Mouse (Mus musculus): ENCODE results near the gene Mapt.

The Mapt gene

GRCm38 (mm10) chr11:104316685-104317400, 85.7 kb downstream of the Mapt start:
- no peak for DNase-seq (ENCODE audit: low spot score in 2 of 2)

- DNase-seq (ENCODE audit: low spot score in 2 of 2), result no peak
Observed at GRCm38 (mm10) chr11:104317631-104318030, 86.4 kb downstream of the Mapt start.

GRCm38 (mm10) chr11:104318940-104319781, 88.0 kb downstream of the Mapt start:
- peak in 1 of 2 experiments; percentile 64 for DNase-seq (ENCODE audit: low spot score in 2 of 2)

- DNase-seq (ENCODE audit: low spot score in 2 of 2), result no peak
Observed at GRCm38 (mm10) chr11:104320511-104320910, 89.3 kb downstream of the Mapt start.

GRCm38 (mm10) chr11:104322142-104322541, 91.0 kb downstream of the Mapt start:
- DNase-seq (ENCODE audit: low spot score in 2 of 2), result no peak

- no peak for DNase-seq (ENCODE audit: low spot score in 2 of 2)
Observed at GRCm38 (mm10) chr11:104327462-104327861, 96.3 kb downstream of the Mapt start.

- peak in 1 of 2 experiments; percentile 27 for DNase-seq (ENCODE audit: low spot score in 2 of 2)
Observed at GRCm38 (mm10) chr11:104327946-104328345, 96.8 kb downstream of the Mapt start.

- peak; percentile 24 to 32 for DNase-seq (ENCODE audit: low spot score in 2 of 2)
Observed at GRCm38 (mm10) chr11:104329185-104329926, 98.2 kb downstream of the Mapt start.

GRCm38 (mm10) chr11:104330151-104330550, 99.0 kb downstream of the Mapt start:
- peak in 1 of 2 experiments; percentile 28 for DNase-seq (ENCODE audit: low spot score in 2 of 2)

GRCm38 (mm10) chr11:104331208-104331607, 100.0 kb downstream of the Mapt start:
- no peak for DNase-seq (ENCODE audit: low spot score in 2 of 2)

GRCm38 (mm10) chr11:104332105-104332504, 100.9 kb downstream of the Mapt start:
- DNase-seq (ENCODE audit: low spot score in 2 of 2), result peak in 1 of 2 experiments; percentile 55

GRCm38 (mm10) chr11:104334115-104334514, 102.9 kb downstream of the Mapt start:
- DNase-seq (ENCODE audit: low spot score in 2 of 2), result no peak

- peak in 1 of 2 experiments; percentile 30 for DNase-seq (ENCODE audit: low spot score in 2 of 2)
Observed at GRCm38 (mm10) chr11:104334946-104335345, 103.8 kb downstream of the Mapt start.

- no peak for DNase-seq (ENCODE audit: low spot score in 2 of 2)
Observed at GRCm38 (mm10) chr11:104346931-104347330, 115.7 kb downstream of the Mapt start.

- peak in 1 of 2 experiments; percentile 9 for DNase-seq (ENCODE audit: low spot score in 2 of 2)
Observed at GRCm38 (mm10) chr11:104361790-104362189, 130.6 kb downstream of the Mapt start.

GRCm38 (mm10) chr11:104362704-104363103, 131.5 kb downstream of the Mapt start:
- no peak for DNase-seq (ENCODE audit: low spot score in 2 of 2)

GRCm38 (mm10) chr11:104363823-104364600, 132.8 kb downstream of the Mapt start:
- peak in 1 of 2 experiments; percentile 8 for DNase-seq (ENCODE audit: low spot score in 2 of 2)

GRCm38 (mm10) chr11:104367486-104368190, 136.4 kb downstream of the Mapt start:
- DNase-seq (ENCODE audit: low spot score in 2 of 2), result peak in 1 of 2 experiments; percentile 13

- peak in 1 of 2 experiments; percentile 13 for DNase-seq (ENCODE audit: low spot score in 2 of 2)
Observed at GRCm38 (mm10) chr11:104376291-104376690, 145.1 kb downstream of the Mapt start.

- peak in 1 of 2 experiments; percentile 18 for DNase-seq (ENCODE audit: low spot score in 2 of 2)
Observed at GRCm38 (mm10) chr11:104379635-104380034, 148.4 kb downstream of the Mapt start.
